Mouse (Mus musculus) gastrocnemius, adult 2 months (tissue): ENCODE measurements around the gene Emc10. TPM values are rescaled to one million over a fixed set of nuclear protein-coding genes. Genes with fewer than 3 reads are reported as not detected.

ENCODE experiments used
- DNase-seq: peaks from one replicate; pipeline ENCODE4 v3.0.0; 2022
- H3K27ac ChIP-seq: fragments of 200-600 bp; 2 replicates; pipeline ENCODE4 v1.8.1; 2022; ENCODE audit warnings: mild to moderate bottlenecking
- H3K4me3 ChIP-seq: fragments of 200-600 bp; 2 replicates; pipeline ENCODE4 v1.8.1; 2022; ENCODE audit warnings: mild to moderate bottlenecking, moderate library complexity
- CTCF ChIP-seq: fragments of 200-600 bp; IDR thresholded peaks from 2 replicates; pipeline ENCODE4 v1.8.1; 2022; ENCODE audit warnings: antibody characterized with exemption, mild to moderate bottlenecking, moderate library complexity
- intact Hi-C: fragments of 180-260 bp; cut with DNase I; formaldehyde crosslinking; loops from one replicate; pipeline ENCODE4 v1.15.1; 2025
- total RNA-seq, 2 experiments: library from RNA; stranded (reverse); gene quantifications; 2 replicates each; pipeline ENCODE4 v1.2.3; 2021

Gene Emc10
- total RNA-seq, 2 experiments from 2014 or later: 43.6 to 52.2 TPM

DNA sequence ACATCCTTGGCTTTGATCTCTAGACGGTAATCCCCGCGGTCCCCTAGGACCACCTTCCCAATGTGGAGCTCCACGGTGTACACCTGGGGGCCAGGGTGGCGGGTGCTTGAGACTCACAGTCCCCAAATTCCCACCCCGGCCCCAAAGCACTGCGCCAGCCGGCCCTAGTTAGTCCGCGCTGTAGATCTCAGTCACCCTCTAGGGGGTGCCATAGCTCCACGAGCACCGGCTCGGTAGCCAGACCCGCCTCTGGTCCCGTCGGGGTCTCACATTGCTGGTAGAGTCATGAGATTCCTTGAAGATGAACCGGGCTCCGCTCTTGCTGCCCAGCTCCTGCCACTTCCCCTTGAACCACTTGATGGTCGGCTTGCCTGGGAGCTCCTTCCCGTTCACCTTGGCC is 25.4 kb upstream of the Emc10 start:
- intact Hi-C loops: loop anchor here (5.0 kb wide), 1 partner anchor 41 kb away; no protein-coding TSS in a partner anchor
- DNase-seq: peak; percentile 82
- peak; percentile 71 for TF ChIP-seq CTCF
- Histone ChIP-seq H3K27ac (peak overlapping the region; percentile 99), H3K4me3 (peak overlapping the region; percentile 79)

DNA sequence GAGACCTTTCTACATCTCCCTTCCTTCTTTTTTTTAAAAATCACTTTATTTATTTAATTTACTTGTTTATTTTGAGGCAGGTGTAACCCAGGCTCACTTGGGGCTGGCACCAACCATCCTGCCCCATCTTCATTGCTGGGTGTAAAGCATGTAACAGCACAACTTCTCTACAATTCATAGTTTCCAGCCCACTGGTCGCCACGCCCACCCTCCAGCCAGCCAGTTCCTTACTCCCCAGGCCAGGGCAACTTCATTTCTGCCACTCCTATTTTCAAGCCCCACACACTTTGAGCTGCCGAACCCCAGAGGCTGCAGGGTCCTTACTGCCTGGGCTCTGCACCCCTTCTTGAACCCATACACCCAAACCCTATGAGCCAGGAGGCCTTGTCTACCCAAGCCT is 24.7 kb upstream of the Emc10 start:
- H3K4me3 ChIP-seq: peak overlapping the region; percentile 79
- H3K27ac ChIP-seq: peak overlapping the region; percentile 99
- no peak for TF ChIP-seq CTCF
- intact Hi-C loops: loop anchor here (5.0 kb wide), 1 partner anchor 41 kb away; no protein-coding TSS in a partner anchor
- DNase-seq: peak; percentile 29

DNA sequence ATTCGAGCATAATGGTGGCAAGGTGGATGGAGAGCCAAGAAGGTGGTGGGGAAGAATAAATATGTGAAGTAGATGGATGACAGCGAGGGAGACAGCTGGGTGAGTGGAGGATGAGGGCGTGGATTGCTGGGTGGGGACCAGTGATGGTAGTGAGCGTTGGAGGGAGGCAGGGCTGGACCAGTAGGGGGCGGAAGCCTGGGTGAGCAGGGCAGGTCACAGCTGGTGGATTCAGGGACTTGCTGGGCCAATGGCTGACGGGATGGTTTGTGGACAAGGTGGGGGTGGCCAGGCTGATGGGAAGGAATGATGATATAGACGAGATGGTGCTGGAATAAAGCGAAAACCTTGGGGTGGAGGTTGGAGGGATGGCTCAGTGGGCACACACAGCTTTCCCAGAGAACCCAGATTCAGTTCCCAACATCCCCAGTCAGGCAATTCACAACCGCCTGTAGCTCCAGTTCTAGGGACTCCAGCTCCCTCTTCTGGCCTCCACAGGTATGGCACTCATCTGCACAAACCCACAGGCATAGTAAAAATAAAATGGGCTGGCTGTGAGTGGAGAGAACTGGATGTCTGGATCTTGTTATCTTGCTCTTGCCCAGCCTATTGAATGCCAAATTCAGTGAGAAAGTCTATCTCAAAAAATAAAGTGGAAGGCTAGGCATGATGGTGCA is 23.0 kb upstream of the Emc10 start:
- TF ChIP-seq CTCF: peak; percentile 56
- Histone ChIP-seq H3K27ac (peak overlapping the region; percentile 44), H3K4me3 (peak overlapping the region; percentile 79)
- peak; percentile 64 for DNase-seq
- intact Hi-C loops: no loop called here

DNA sequence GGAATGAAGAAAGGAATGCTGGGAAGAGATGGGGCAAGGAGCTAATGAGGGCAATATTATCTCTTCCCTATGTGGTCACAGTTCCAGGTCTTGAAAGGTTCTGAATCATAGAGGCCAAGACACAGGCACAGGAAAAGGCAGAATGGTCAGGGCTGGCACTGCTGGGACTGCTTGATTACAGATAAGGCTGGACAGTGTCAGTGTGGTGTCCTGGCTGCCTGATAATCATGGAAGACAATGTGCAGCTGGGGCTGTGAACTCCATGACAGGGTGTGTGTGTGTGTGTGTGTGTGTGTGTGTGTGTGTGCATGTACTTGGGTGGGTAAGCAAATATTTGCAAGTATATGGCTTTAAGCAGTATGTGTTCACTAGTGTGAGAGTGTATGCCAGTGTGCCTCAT is 11.2 kb upstream of the Emc10 start:
- intact Hi-C loops: no loop called here
- Histone ChIP-seq H3K4me3 (no peak overlapping the region), H3K27ac (peak overlapping the region; percentile 10; the same call in 1 of the 2 replicates)
- no peak for DNase-seq
- TF ChIP-seq CTCF: no peak

DNA sequence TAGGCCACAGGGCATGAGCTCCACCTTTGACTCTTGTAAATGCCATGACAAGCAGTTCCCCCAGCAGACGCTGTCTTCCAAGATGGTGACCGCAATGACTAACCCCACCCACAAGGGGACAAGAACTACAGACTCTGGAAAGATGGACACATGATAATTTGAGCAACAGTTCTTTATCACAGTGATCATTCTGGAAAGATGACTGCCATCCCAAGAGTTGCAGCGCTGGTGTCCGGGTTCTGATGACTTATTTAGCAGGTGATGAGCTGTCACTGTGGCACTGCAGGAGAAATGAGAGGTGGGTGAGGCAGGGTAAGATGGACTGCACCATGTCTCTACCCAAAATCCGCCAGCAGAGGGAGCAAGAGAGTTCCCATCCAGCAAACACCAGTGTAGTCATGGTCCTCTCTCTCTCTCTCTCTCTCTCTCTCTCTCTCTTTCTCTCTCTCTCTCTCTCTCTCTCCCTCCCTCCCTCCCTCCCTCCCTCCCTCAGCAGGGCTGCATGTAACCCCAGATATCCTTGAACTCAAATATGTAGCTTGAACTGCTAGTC is 5.3 kb upstream of the Emc10 start:
- intact Hi-C loops: loop anchor here (2.0 kb wide), 2 partner anchors 25 to 47 kb away; partner anchors contain the start of gene Pold1
- peak; percentile 79 for DNase-seq
- Histone ChIP-seq H3K4me3 (no peak overlapping the region), H3K27ac (peak overlapping the region; percentile 40; the same call in 1 of the 2 replicates)
- peak; percentile 72 for TF ChIP-seq CTCF

DNA sequence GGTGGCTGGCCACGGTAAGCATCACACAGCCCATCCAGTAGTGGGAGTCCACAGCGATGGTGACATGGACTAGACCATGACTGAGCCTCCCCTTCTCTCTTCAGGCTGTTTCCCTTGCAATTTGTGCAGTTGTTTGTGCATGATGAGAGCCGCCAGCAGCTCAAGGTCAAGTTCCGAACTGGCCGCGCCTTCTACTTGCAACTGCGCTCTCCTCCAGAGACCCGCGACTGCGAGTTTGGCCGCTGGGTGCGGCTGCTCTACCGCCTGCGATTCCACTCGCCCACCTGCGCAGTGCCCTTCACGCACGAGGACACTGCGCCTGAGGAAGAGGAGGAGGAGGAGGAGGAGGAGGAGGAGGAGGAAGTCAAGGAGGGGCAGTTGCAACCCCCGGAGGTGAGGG is 3.7 kb upstream of the Emc10 start:
- no peak for TF ChIP-seq CTCF
- DNase-seq: peak; percentile 65
- no peak overlapping the region for H3K27ac ChIP-seq
- no peak overlapping the region for H3K4me3 ChIP-seq
- intact Hi-C loops: loop anchor here (2.0 kb wide), 2 partner anchors 27 to 49 kb away; partner anchors contain the start of gene Pold1

DNA sequence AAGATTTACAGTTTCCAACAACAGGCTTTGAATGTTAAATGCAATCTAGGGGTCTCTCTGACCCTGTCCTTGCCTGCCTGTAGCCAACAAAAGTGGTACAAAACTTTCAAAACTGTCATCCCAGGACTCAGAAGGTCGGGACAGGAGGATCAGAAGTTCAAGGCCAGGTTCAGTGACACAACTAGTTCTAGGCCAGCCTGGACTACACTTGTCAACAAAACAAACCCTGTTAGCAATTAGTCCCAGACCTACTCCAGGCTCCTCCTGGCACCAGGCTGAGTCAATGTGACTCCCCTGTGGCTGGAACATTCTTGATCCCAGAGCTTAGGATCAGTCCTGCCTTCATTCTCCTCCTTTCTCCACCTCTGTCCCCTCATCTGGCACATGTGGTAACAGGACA is 2.6 kb upstream of the Emc10 start:
- Histone ChIP-seq H3K27ac (no peak overlapping the region), H3K4me3 (no peak overlapping the region)
- no peak for DNase-seq
- intact Hi-C loops: no loop called here
- no peak for TF ChIP-seq CTCF

DNA sequence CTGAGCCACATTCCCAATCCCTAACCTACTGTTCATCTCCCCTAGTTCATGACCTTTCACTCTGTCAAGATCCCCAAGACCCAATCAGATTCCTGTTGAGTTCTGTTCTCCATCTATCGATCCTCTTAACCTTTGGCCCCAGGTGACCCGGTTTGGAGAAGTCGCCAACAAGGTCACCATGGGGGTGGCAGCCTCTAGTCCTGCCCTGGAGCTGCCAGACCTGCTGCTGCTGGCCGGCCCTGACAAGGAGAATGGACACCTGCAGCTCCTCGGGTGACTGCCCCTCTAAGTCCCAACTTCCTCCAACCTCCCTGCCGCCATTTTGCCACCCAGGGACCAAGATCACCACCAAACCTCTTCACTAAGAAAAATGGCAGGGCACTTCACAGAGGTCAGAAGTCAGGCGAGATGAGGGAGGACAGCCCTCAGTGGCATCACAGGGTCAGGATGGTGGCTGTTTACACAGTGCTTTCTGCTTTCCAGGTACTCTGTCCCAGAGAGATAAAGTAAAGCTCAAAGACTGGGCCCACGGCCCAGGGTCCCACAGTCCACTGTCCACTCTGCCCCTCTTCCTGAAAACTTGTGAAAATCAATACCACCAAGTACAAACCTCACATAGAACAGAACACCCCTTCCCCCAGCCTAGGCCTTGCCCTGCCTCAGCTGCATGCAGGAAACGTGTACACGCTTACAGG is 1.2 kb upstream of the Emc10 start:
- Histone ChIP-seq H3K27ac (no peak overlapping the region), H3K4me3 (no peak overlapping the region; the same call in 1 of the 2 replicates)
- DNase-seq: peak; percentile 51
- no peak for TF ChIP-seq CTCF
- intact Hi-C loops: no loop called here

DNA sequence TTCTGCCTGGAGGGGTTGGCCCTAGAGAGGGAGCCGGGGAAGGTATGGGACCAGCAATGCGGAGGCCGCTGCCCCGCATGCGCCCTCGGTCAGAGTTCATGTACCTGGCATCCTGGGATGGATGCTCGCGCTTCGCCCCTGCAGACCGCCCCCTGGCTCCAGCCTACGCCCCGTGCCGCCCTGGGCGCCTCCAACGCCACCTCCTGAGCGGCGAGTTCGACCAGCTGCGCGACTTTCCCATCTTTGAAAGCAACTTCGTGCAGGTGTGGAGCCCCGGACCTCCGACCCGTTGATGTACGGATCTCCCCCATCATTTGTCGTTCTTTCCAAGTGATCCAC is 411 bp upstream of the Emc10 start:
- TF ChIP-seq CTCF: no peak
- Histone ChIP-seq H3K4me3 (peak overlapping the region; percentile 85), H3K27ac (peak overlapping the region; percentile 99)
- DNase-seq: no peak
- intact Hi-C loops: no loop called here

DNA sequence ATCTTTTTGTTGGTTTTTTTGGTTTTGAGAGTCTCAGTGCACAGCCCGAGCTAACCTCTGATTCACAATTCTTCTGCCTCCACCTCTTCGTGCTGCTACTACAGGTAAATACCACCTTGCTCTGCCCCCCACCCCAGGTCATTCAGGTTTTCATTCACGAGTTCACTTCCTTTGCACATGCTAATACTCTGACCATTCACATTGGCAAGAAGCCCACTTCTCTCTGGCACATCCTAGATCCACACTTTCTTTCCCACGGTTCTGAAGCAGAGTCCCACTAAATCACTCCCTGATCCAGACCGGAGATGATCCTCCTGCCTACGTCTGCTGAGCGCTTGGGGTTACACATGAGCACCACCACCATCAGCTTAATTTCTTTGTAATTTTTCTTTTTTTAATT is 1.2 kb downstream of the Emc10 start:
- no peak for TF ChIP-seq CTCF
- intact Hi-C loops: no loop called here
- no peak for DNase-seq
- no peak overlapping the region for H3K4me3 ChIP-seq
- no peak overlapping the region for H3K27ac ChIP-seq

DNA sequence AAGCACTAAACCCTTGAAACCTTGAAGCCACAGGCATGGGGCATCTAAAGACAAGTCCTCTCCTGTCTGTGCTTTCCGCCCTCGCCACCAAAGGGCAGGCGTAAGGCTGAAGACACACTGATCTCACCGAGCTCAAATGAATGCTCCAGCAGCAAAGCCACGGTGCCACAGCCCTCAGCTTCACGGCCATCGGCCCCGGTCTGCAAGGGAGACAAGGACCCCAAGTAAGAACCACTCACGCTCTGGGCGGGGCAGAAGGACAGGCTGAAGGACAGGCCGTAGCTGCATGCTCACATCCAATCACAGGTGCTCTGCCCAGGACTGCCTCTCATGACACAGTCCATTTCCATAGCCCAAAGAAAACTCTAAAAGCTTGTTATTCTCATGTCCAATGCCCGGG is 1.6 kb downstream of the Emc10 start:
- Histone ChIP-seq H3K27ac (no peak overlapping the region), H3K4me3 (no peak overlapping the region)
- DNase-seq: no peak
- TF ChIP-seq CTCF: no peak
- intact Hi-C loops: no loop called here

DNA sequence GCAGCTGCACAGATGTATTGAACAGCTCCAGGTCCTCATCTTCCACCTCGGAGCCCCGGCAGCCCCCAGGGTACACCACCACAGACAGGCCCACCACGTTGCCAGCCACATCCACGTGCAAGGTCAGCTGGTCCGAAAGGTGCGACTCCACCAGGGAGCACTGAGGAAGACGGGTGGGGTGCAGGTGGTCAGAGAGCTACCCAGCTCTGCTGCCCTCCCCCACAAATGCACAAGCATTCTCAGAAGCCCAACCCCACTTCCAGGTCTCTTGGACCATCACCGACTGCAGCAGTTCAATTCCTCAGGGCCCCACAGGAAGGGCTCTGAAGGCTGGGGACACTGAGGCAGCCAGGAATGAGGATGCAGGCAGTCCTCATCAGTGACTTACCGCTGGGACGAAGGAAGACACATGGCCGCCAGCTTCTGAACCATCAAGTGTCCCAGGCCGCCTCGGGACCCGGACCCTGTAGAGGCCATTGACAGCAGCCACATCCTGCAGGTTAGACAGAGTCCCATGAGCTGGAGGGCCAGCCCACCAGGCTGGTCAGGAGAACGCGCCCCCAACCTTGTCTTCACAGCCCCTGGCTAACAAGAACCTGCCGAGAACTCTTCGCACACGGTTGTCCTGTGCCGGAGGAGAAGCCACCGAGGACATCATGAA is 4.0 kb downstream of the Emc10 start:
- DNase-seq: no peak

DNA sequence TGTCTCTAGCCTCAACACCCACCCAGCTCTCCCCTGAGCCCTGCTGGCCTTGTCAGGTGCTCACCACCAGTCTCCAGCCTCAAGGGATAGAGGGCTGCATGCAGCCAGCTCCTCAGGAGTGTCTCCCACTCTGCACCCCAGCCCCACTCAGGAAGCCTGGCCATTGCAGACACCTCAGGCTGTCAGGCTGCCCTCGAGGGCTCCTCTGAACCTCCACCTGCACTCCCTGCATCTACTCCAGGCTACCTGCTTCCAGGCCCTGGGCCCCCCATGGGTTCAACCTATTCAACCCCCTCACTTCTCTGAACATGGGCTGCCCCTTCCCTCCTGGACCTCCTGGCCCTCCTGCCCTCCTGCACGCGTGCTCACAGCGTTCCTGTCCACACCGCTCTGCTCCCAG is 4.9 kb downstream of the Emc10 start:
- no peak for TF ChIP-seq CTCF
- H3K27ac ChIP-seq: no peak overlapping the region
- no peak for DNase-seq
- intact Hi-C loops: no loop called here
- no peak overlapping the region for H3K4me3 ChIP-seq

More for the DNA sequence above, 4.0 kb downstream of the Emc10 start:
- intact Hi-C loops: no loop called here
- Histone ChIP-seq H3K27ac (no peak overlapping the region), H3K4me3 (no peak overlapping the region)
- TF ChIP-seq CTCF: no peak
